Mouse (Mus musculus) C2C12 (cell line): ENCODE data around the gene Rrbp1. TPM values are rescaled to one million over a fixed set of nuclear protein-coding genes. Genes with fewer than 3 reads are reported as not detected.

ENCODE experiments used
- H3K27me3 ChIP-seq: one replicate; pipeline ENCODE4 v1.6.1; 2011; ENCODE audit not compliant: control insufficient read depth, insufficient read depth, insufficient read length
- H3K36me3 ChIP-seq: one replicate; pipeline ENCODE4 v1.6.1; 2011; ENCODE audit not compliant: control insufficient read depth, insufficient read depth
- H3K4me3 ChIP-seq: one replicate; pipeline ENCODE4 v1.5.1; 2011; ENCODE audit warnings: mild to moderate bottlenecking, control low read depth; ENCODE audit not compliant: poor library complexity, insufficient read depth, severe bottlenecking
- H3K79me2 ChIP-seq: one replicate; pipeline ENCODE4 v1.6.1; 2011; ENCODE audit not compliant: control insufficient read depth, insufficient read depth
- H3K79me3 ChIP-seq: one replicate; pipeline ENCODE4 v1.6.1; 2011; ENCODE audit warnings: low read depth, control low read depth
- H3ac ChIP-seq: one replicate; pipeline ENCODE3; 2011; ENCODE audit warnings: low read depth; ENCODE audit not compliant: control insufficient read depth, insufficient read length
- CEBPB ChIP-seq: IDR thresholded peaks from one replicate; pipeline ENCODE4 v1.6.1; 2011; ENCODE audit warnings: low read depth, mild to moderate bottlenecking, control low read depth, moderate library complexity
- CTCF ChIP-seq: IDR thresholded peaks from one replicate; pipeline ENCODE4 v1.5.1; 2011; ENCODE audit not compliant: control insufficient read depth, insufficient read depth, insufficient read length
- FOSL1 ChIP-seq: IDR thresholded peaks from one replicate; pipeline ENCODE4 v1.8.0; 2011; ENCODE audit warnings: mild to moderate bottlenecking, low read length; ENCODE audit not compliant: poor library complexity, insufficient read depth, severe bottlenecking
- MAX ChIP-seq: IDR thresholded peaks from one replicate; pipeline ENCODE4 v1.6.1; 2011; ENCODE audit warnings: mild to moderate bottlenecking, control low read depth
- MYOD1 ChIP-seq: IDR thresholded peaks from one replicate; pipeline ENCODE4 v1.6.1; 2011; ENCODE audit warnings: low read depth; ENCODE audit not compliant: control insufficient read depth, insufficient read length
- MYOG ChIP-seq: IDR thresholded peaks from one replicate; pipeline ENCODE4 v1.6.1; 2011; ENCODE audit not compliant: control insufficient read depth, insufficient read length; ENCODE audit errors: extremely low read depth
- USF1 ChIP-seq: IDR thresholded peaks from one replicate; pipeline ENCODE4 v1.6.1; 2011; ENCODE audit warnings: low read depth, mild to moderate bottlenecking, control low read depth, moderate library complexity
- polyA plus RNA-seq: library from polyadenylated mRNA; unstranded; fragments of >200 nt; fragmentation: generic; extraction: Trizol; gene quantifications from one replicate; pipeline ENCODE4 v1.2.1, GENCODE M21; 2012; ENCODE audit warnings: missing spikeins

The Rrbp1 gene
- polyA plus RNA-seq, 1 experiment: 121 TPM

GRCm38 (mm10) chr2:143949217-143949616 is 61.8 kb downstream of the Rrbp1 start:
- H3K79me3 ChIP-seq: no peaks in the 10 kb centered on the region
- H3K27me3 ChIP-seq: no peaks in the 10 kb centered on the region
- H3K4me3 ChIP-seq: no peak overlapping the region
- peaks cover 99% of the 10 kb centered on the region for H3K36me3 ChIP-seq
- TF ChIP-seq CTCF (no peak), MYOG (no peak), MYOD1 (no peak), MAX (no peak), FOSL1 (no peak), CEBPB (no peak), USF1 (no peak)
- H3K79me2 ChIP-seq: no peaks in the 10 kb centered on the region
- no peak overlapping the region for H3ac ChIP-seq

DNA sequence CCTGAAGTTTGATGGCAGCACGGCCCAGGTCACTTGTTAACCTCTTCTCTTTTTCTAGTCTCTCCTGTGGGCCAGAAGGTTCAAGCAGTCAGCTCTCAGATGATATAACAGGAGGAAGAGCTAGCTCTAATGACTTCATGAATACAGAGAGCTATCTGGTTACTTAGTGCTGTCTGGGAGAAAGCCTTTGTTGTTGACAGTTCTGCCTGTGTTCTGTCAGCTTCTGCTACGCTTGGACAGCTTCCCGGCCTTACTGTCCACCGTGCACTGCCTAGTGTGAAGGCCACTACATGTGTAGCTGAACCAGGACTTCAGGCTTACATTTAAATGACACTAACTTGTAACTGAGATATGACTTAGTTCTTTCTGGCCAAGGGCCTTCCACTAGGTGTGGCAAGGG is 62.6 kb downstream of the Rrbp1 start:
- Histone ChIP-seq H3K4me3 (no peak overlapping the region), H3K36me3 (peaks cover 99% of the 10 kb centered on the region), H3K27me3 (no peaks in the 10 kb centered on the region), H3K79me3 (no peaks in the 10 kb centered on the region), H3ac (no peak overlapping the region), H3K79me2 (no peaks in the 10 kb centered on the region)
- TF ChIP-seq FOSL1: no peak

DNA sequence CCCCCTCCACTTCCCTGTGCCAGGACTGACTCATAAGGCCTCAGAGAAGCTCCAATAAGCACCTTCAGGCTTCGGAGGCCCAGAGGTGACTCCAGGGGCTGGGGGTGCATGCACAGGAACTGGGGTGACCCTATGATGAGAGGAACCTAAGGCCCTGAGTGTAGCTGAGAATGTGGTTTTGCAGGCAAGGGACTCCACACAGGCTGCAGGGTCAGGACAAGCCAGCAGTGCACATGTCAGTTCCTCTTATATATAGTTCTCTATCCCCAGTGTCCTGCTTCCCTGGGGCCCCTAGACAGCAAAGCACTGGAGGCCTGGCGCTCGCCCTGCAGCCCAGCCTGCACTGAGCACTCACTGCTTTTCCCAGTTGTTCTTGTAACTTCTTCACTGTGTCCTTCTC is 63.1 kb downstream of the Rrbp1 start:
- no peaks in the 10 kb centered on the region for H3K79me2 ChIP-seq
- no peak overlapping the region for H3K4me3 ChIP-seq
- TF ChIP-seq USF1 (no peak), CTCF (no peak), FOSL1 (no peak), CEBPB (no peak), MYOG (no peak), MYOD1 (no peak), MAX (no peak)
- H3K27me3 ChIP-seq: no peaks in the 10 kb centered on the region
- peaks cover 97% of the 10 kb centered on the region for H3K36me3 ChIP-seq
- H3K79me3 ChIP-seq: no peaks in the 10 kb centered on the region
- H3ac ChIP-seq: no peak overlapping the region

DNA sequence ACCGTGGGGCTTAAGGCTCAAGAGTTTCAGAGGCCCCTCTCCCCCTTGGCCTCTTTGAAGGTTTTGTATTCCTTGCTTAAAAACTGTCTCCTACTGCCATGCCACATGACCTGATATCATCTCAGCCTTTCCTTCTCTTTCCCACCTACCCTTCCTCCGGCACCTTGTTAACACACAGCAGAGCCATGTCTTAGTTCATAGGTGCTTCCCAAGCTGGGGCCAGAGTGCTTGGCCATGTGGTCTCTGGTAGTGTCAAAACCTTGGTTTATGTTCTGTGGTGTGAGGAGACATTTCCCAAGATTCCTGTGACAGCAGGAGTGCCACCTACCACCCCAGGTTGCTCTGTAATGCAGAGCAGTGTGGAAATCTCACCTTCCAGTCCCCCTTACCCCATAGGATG is 64.7 kb downstream of the Rrbp1 start:
- no peak for TF ChIP-seq USF1
- no peak for TF ChIP-seq MYOD1
- no peak for TF ChIP-seq CEBPB
- TF ChIP-seq CTCF: no peak
- TF ChIP-seq FOSL1: no peak
- no peak for TF ChIP-seq MAX
- no peak for TF ChIP-seq MYOG
- Histone ChIP-seq H3K27me3 (no peaks in the 10 kb centered on the region), H3K79me2 (peaks cover 8% of the 10 kb centered on the region), H3K79me3 (peaks cover 2% of the 10 kb centered on the region), H3ac (no peak overlapping the region), H3K36me3 (peaks cover 94% of the 10 kb centered on the region), H3K4me3 (no peak overlapping the region)

DNA sequence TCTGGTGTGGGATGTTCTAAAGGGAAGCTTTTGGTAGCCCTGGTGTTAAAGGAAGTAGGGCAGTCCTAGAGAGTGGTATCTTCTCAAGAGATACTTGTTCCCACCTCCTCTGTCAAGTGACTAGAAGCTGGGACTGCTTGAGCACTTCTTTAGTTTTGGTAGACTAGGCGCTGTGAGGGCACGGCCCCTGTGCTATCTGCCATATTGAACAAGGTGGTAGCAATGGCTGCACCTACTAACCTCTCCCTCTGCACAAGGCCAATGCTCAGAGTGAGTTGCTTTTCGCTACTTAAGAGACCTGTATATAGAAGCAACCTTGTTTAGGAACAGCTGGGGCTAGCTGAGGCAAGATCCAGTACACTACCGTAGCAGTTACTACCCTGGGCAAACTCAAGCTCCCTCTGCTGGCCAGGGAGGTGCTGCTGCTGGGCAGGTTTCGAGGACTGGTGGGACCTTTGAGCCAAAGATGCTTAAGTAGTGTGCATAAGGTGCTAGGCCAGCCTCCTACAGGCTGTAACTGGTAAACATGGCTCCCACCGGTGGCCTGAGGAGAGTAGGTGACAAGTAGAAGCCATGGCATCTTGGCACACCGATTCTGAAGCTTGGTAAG is 65.5 kb downstream of the Rrbp1 start:
- Histone ChIP-seq H3K4me3 (no peak overlapping the region), H3K79me3 (peaks cover 9% of the 10 kb centered on the region), H3ac (no peak overlapping the region), H3K27me3 (no peaks in the 10 kb centered on the region), H3K36me3 (peaks cover 95% of the 10 kb centered on the region), H3K79me2 (peaks cover 16% of the 10 kb centered on the region)
- TF ChIP-seq CEBPB (no peak), USF1 (no peak), CTCF (peak; percentile 29), MYOD1 (no peak)

GRCm38 (mm10) chr2:143944796-143945195 is 66.3 kb downstream of the Rrbp1 start:
- Histone ChIP-seq H3K36me3 (peaks cover 95% of the 10 kb centered on the region), H3ac (no peak overlapping the region), H3K79me2 (peaks cover 24% of the 10 kb centered on the region), H3K27me3 (no peaks in the 10 kb centered on the region), H3K4me3 (no peak overlapping the region), H3K79me3 (peaks cover 16% of the 10 kb centered on the region)
- TF ChIP-seq MYOD1: no peak
